Mouse (Mus musculus) kidney, postnatal 0 days (tissue): ENCODE measurements around the gene Nxph4. TPM values are rescaled to one million over a fixed set of nuclear protein-coding genes. Genes with fewer than 3 reads are reported as not detected.

Experiments
- ATAC-seq: fragments of 200-750 bp; cut with Nextera tagmentation; replicated peaks from 2 replicates; pipeline ENCODE4 v1.8.0; 2017; ENCODE audit warnings: low read depth, moderate number of reproducible peaks, moderate TSS enrichment, moderate library complexity; ENCODE audit not compliant: low FRiP score
- DNase-seq: peaks from one replicate; pipeline ENCODE4 v3.0.0-alpha.2; 2016; ENCODE audit warnings: low spot score
- H3K27ac ChIP-seq: fragments of 300-500 bp; sonication (generic); 2 replicates; pipeline ENCODE4 v1.5.1; 2014; ENCODE audit warnings: mild to moderate bottlenecking
- H3K27me3 ChIP-seq: fragments of 300-500 bp; sonication (generic); 2 replicates; pipeline ENCODE4 v1.6.1; 2014; ENCODE audit warnings: low read length, mixed read lengths; ENCODE audit not compliant: insufficient read depth
- H3K36me3 ChIP-seq: fragments of 300-500 bp; sonication (generic); 2 replicates; pipeline ENCODE4 v1.6.1; 2014; ENCODE audit warnings: low read length, mixed read lengths; ENCODE audit not compliant: insufficient read depth
- H3K4me1 ChIP-seq: fragments of 300-500 bp; sonication (generic); replicated peaks from 2 replicates; pipeline ENCODE4 v1.6.1; 2014; ENCODE audit warnings: antibody characterized with exemption, low read length, mixed read lengths; ENCODE audit not compliant: insufficient read depth
- H3K4me2 ChIP-seq: fragments of 300-500 bp; sonication (generic); 2 replicates; pipeline ENCODE4 v1.6.1; 2014; ENCODE audit warnings: mild to moderate bottlenecking, low read length, moderate library complexity, mixed read lengths
- H3K4me3 ChIP-seq: fragments of 300-500 bp; sonication (generic); replicated peaks from 2 replicates; pipeline ENCODE4 v1.5.1; 2014; ENCODE audit warnings: low read depth, low read length
- H3K9ac ChIP-seq: fragments of 300-500 bp; sonication (generic); 2 replicates; pipeline ENCODE4 v1.6.1; 2014; ENCODE audit warnings: low read depth, low read length
- H3K9me3 ChIP-seq: fragments of 300-500 bp; sonication (generic); replicated peaks from 2 replicates; pipeline ENCODE4 v1.6.1; 2016; ENCODE audit warnings: low read length, inconsistent platforms, mixed read lengths
- CTCF ChIP-seq: IDR thresholded peaks from 2 replicates; pipeline ENCODE4 v1.5.1; 2016; ENCODE audit warnings: antibody characterized with exemption, low read depth, mild to moderate bottlenecking, moderate library complexity
- WGBS: fragments of 180-500 bp; shearing (Covaris S2); extraction: QIAGEN DNeasy Blood & Tissue Kit; methylation state at CpG from one replicate; pipeline ENCODE4 v1.1.7; 2014; 5-methylcytosine and 5-hydroxymethylcytosine counted together
- polyA plus RNA-seq: library from polyadenylated mRNA; unstranded; fragments of >200 nt; fragmentation: Nextera tagmentation; extraction: Ambion mirVana; gene quantifications from 2 replicates; pipeline ENCODE4 v1.2.1, GENCODE M21; 2015

The Nxph4 gene
- 0.93 and 1.1 TPM in 2 replicates for polyA plus RNA-seq

GRCm38 (mm10) chr10:127534036-127534928 is at the start of gene Nxph4:
Nxph4 (minus strand) TSS chr10:127534559.
- no peak for TF ChIP-seq CTCF
- Histone ChIP-seq H3K27me3 (peaks cover 73% of the 10 kb centered on the region), H3K9ac (peak within 1 kb of the TSS; percentile 27; the same call in 1 of the 2 replicates), H3K4me2 (peak within 1 kb of the TSS; percentile 83), H3K9me3 (no peaks in the 10 kb centered on the region), H3K36me3 (no peaks in the 10 kb centered on the region), H3K4me1 (peaks cover 13% of the 10 kb centered on the region), H3K27ac (no peak within 1 kb of the TSS), H3K4me3 (peak within 1 kb of the TSS; percentile 35)
- ATAC-seq (no peak; the same call in 1 of the 2 replicates), DNase-seq (no peak)
- under 1% methylated on average over 49 of the region's 78 CpGs for WGBS

- Histone ChIP-seq H3K9ac (no peak overlapping the region), H3K36me3 (no peaks in the 10 kb centered on the region), H3K9me3 (no peaks in the 10 kb centered on the region), H3K4me3 (no peak overlapping the region), H3K27me3 (no peaks in the 10 kb centered on the region), H3K27ac (no peak overlapping the region), H3K4me2 (no peak overlapping the region), H3K4me1 (no peaks in the 10 kb centered on the region)
- TF ChIP-seq CTCF: no peak
- 71% methylated on average over 8 of the region's 8 CpGs for WGBS
- DNase-seq (no peak), ATAC-seq (peak; percentile 49; the same call in 1 of the 2 replicates)
These were observed 49.3 kb upstream of the Nxph4 start for GRCm38 (mm10) chr10:127583649-127584048.

- H3K4me2 ChIP-seq: no peak overlapping the region
- no peaks in the 10 kb centered on the region for H3K27me3 ChIP-seq
- WGBS: 90% methylated on average over 9 of the region's 9 CpGs
- H3K4me1 ChIP-seq: no peaks in the 10 kb centered on the region
- TF ChIP-seq CTCF: no peak
- no peaks in the 10 kb centered on the region for H3K36me3 ChIP-seq
- no peak overlapping the region for H3K27ac ChIP-seq
- no peak overlapping the region for H3K4me3 ChIP-seq
- ATAC-seq: no peak
- no peak for DNase-seq
- no peak overlapping the region for H3K9ac ChIP-seq
- no peaks in the 10 kb centered on the region for H3K9me3 ChIP-seq
These were observed 46.9 kb upstream of the Nxph4 start for GRCm38 (mm10) chr10:127581291-127581690.

DNA sequence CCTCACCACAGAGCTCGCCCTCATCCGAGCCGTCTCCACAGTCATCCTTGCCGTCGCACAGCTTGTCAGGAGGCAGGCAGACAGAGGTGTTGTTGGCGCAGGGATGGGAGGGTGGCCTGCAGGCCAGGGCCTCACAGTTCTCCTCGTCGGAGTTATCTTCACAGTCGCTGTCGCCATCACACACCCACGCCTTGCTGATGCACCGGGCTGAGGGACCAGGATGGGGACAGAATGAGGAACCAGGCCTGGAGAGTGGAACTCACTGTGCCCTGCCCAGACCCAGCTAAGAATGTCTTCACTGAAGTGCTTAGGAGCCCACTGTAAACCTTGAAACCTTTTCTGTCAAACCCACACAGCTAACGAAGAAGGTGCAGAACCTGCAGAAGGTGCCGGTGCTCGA is 43.6 kb upstream of the Nxph4 start:
- H3K4me3 ChIP-seq: no peak overlapping the region
- ATAC-seq: no peak
- TF ChIP-seq CTCF: no peak
- no peak overlapping the region for H3K9ac ChIP-seq
- DNase-seq: no peak
- H3K27me3 ChIP-seq: no peaks in the 10 kb centered on the region
- 83% methylated on average over 15 of the region's 15 CpGs for WGBS
- peaks cover 20% of the 10 kb centered on the region; the same call in 1 of the 2 replicates for H3K36me3 ChIP-seq
- no peak overlapping the region for H3K27ac ChIP-seq
- H3K9me3 ChIP-seq: no peaks in the 10 kb centered on the region
- H3K4me2 ChIP-seq: no peak overlapping the region
- no peaks in the 10 kb centered on the region for H3K4me1 ChIP-seq

GRCm38 (mm10) chr10:127577156-127577555 is 42.8 kb upstream of the Nxph4 start:
- WGBS: 52% methylated on average over 9 of the region's 9 CpGs
- H3K27me3 ChIP-seq: no peaks in the 10 kb centered on the region

GRCm38 (mm10) chr10:127576381-127576961 is 42.1 kb upstream of the Nxph4 start:
- DNase-seq (peak; percentile 68), ATAC-seq (peak; percentile 26)
- no peak overlapping the region for H3K4me3 ChIP-seq
- H3K9me3 ChIP-seq: no peaks in the 10 kb centered on the region
- WGBS: 60% methylated on average over 18 of the region's 18 CpGs
- no peaks in the 10 kb centered on the region for H3K4me1 ChIP-seq
- no peaks in the 10 kb centered on the region for H3K27me3 ChIP-seq
- peak; percentile 77 for TF ChIP-seq CTCF
- no peak overlapping the region for H3K9ac ChIP-seq
- no peak overlapping the region for H3K27ac ChIP-seq
- H3K4me2 ChIP-seq: no peak overlapping the region
- peaks cover 27% of the 10 kb centered on the region for H3K36me3 ChIP-seq

More at GRCm38 (mm10) chr10:127577156-127577555, 42.8 kb upstream of the Nxph4 start:
- Histone ChIP-seq H3K36me3 (peaks cover 27% of the 10 kb centered on the region), H3K27ac (no peak overlapping the region), H3K4me2 (no peak overlapping the region), H3K4me3 (no peak overlapping the region), H3K9me3 (no peaks in the 10 kb centered on the region), H3K4me1 (no peaks in the 10 kb centered on the region), H3K9ac (no peak overlapping the region)
- DNase-seq (no peak), ATAC-seq (no peak)
- TF ChIP-seq CTCF: no peak
